Mouse (Mus musculus) hindbrain, embryonic 10.5 days (tissue): ENCODE measurements around the gene Rgl1. TPM values are rescaled to one million over a fixed set of nuclear protein-coding genes. Genes with fewer than 3 reads are reported as not detected.
"Not testable (repeated sequence)": the region's sequence is repeated elsewhere in the genome, so short reads cannot be mapped to it uniquely, and the experiment has no call there.

Experiments used
- DNase-seq: peaks from one replicate; pipeline ENCODE4 v3.0.0-alpha.2; 2017; ENCODE audit warnings: low spot score
- H3K27ac ChIP-seq: fragments of 300-500 bp; sonication (generic); 2 replicates; pipeline ENCODE4 v1.5.1; 2016; ENCODE audit warnings: mild to moderate bottlenecking, moderate library complexity
- H3K27me3 ChIP-seq: fragments of 300-500 bp; sonication (generic); 2 replicates; pipeline ENCODE4 v1.6.1; 2016; ENCODE audit warnings: mild to moderate bottlenecking; ENCODE audit not compliant: poor library complexity, insufficient read depth, severe bottlenecking
- H3K36me3 ChIP-seq: fragments of 300-500 bp; sonication (generic); 2 replicates; pipeline ENCODE4 v1.6.1; 2016; ENCODE audit warnings: mild to moderate bottlenecking, moderate library complexity
- H3K4me1 ChIP-seq: fragments of 300-500 bp; sonication (generic); replicated peaks from 2 replicates; pipeline ENCODE4 v1.6.1; 2016; ENCODE audit warnings: mild to moderate bottlenecking
- H3K4me3 ChIP-seq: fragments of 300-500 bp; sonication (generic); 2 replicates; pipeline ENCODE4 v1.5.1; 2016; ENCODE audit warnings: mild to moderate bottlenecking, moderate library complexity
- H3K9me3 ChIP-seq: fragments of 300-500 bp; sonication (generic); 2 replicates; pipeline ENCODE4 v1.6.1; 2016; ENCODE audit warnings: mild to moderate bottlenecking, moderate library complexity
- WGBS: fragments of 180-500 bp; shearing (Covaris S2); methylation state at CpG from one replicate; pipeline ENCODE4 v1.1.7; 2016; 5-methylcytosine and 5-hydroxymethylcytosine counted together
- polyA plus RNA-seq: library from polyadenylated mRNA; unstranded; fragments of >200 nt; fragmentation: Nextera tagmentation; extraction: Ambion mirVana; gene quantifications from 2 replicates; pipeline ENCODE4 v1.2.1, GENCODE M21; 2016

Rgl1 gene
- polyA plus RNA-seq, 1 experiment from 2014 or later: 27.1 TPM

- no peak for DNase-seq
- H3K4me3 ChIP-seq: no peak overlapping the region
- 91% methylated on average over 4 of the region's 4 CpGs for WGBS
Observed at GRCm38 (mm10) chr1:152659961-152660360, 106.2 kb downstream of the Rgl1 start.

GRCm38 (mm10) chr1:152656601-152657000 is 109.5 kb downstream of the Rgl1 start:
- Histone ChIP-seq H3K27ac (no peak overlapping the region), H3K27me3 (no peaks in the 10 kb centered on the region), H3K9me3 (no peaks in the 10 kb centered on the region), H3K36me3 (no peaks in the 10 kb centered on the region), H3K4me1 (no peaks in the 10 kb centered on the region; the same call in 1 of the 2 replicates), H3K4me3 (no peak overlapping the region)
- no peak for DNase-seq
- 88% methylated on average over 6 of the region's 6 CpGs for WGBS

More at GRCm38 (mm10) chr1:152659961-152660360, 106.2 kb downstream of the Rgl1 start:
- H3K27ac ChIP-seq: no peak overlapping the region
- no peaks in the 10 kb centered on the region for H3K27me3 ChIP-seq
- no peaks in the 10 kb centered on the region for H3K36me3 ChIP-seq
- no peaks in the 10 kb centered on the region for H3K9me3 ChIP-seq
- H3K4me1 ChIP-seq: no peaks in the 10 kb centered on the region

GRCm38 (mm10) chr1:152654851-152655250 is 111.3 kb downstream of the Rgl1 start:
- Histone ChIP-seq H3K27me3 (no peaks in the 10 kb centered on the region), H3K4me3 (no peak overlapping the region), H3K36me3 (no peaks in the 10 kb centered on the region), H3K9me3 (no peaks in the 10 kb centered on the region), H3K4me1 (no peaks in the 10 kb centered on the region; the same call in none of the 2 replicates), H3K27ac (no peak overlapping the region)
- 89% methylated on average over 6 of the region's 6 CpGs for WGBS
- DNase-seq: no peak

GRCm38 (mm10) chr1:152651495-152651874 is 114.7 kb downstream of the Rgl1 start:
- no peak for DNase-seq
- peak overlapping the region; percentile 50; the same call in 1 of the 2 replicates for H3K27ac ChIP-seq
- no peak overlapping the region for H3K4me3 ChIP-seq
- 92% methylated on average over 1 of the region's 1 CpGs for WGBS
- no peaks in the 10 kb centered on the region for H3K36me3 ChIP-seq
- no peaks in the 10 kb centered on the region for H3K9me3 ChIP-seq
- peaks cover 3% of the 10 kb centered on the region for H3K4me1 ChIP-seq
- no peaks in the 10 kb centered on the region for H3K27me3 ChIP-seq

- H3K9me3 ChIP-seq: no peaks in the 10 kb centered on the region
- peaks cover 5% of the 10 kb centered on the region for H3K4me1 ChIP-seq
- DNase-seq: no peak
- 84% methylated on average over 6 of the region's 6 CpGs for WGBS
- H3K36me3 ChIP-seq: no peaks in the 10 kb centered on the region
- no peak overlapping the region for H3K4me3 ChIP-seq
- peak overlapping the region; percentile 50 for H3K27ac ChIP-seq
- H3K27me3 ChIP-seq: no peaks in the 10 kb centered on the region
Observed at GRCm38 (mm10) chr1:152650856-152651494, 115.2 kb downstream of the Rgl1 start.

- Histone ChIP-seq H3K27me3 (no peaks in the 10 kb centered on the region), H3K4me1 (peaks cover 5% of the 10 kb centered on the region), H3K27ac (no peak overlapping the region), H3K4me3 (no peak overlapping the region), H3K36me3 (no peaks in the 10 kb centered on the region), H3K9me3 (no peaks in the 10 kb centered on the region)
- no peak for DNase-seq
- 92% methylated on average over 5 of the region's 5 CpGs for WGBS
Observed at GRCm38 (mm10) chr1:152648052-152648451, 118.1 kb downstream of the Rgl1 start.

GRCm38 (mm10) chr1:152642207-152642606 is 123.9 kb downstream of the Rgl1 start:
- not testable (repeated sequence) for DNase-seq

GRCm38 (mm10) chr1:152640195-152640981 is 125.8 kb downstream of the Rgl1 start:
- Histone ChIP-seq H3K4me1 (peaks cover 23% of the 10 kb centered on the region), H3K4me3 (no peak overlapping the region), H3K9me3 (no peaks in the 10 kb centered on the region), H3K27ac (0 out of 2 replicates have a peak overlapping the region, but pooled peaks have one; percentile 35), H3K27me3 (0 out of 2 replicates have a peak, but pooled peaks cover 3% of the 10 kb centered on the region), H3K36me3 (no peaks in the 10 kb centered on the region)
- DNase-seq: no peak
- WGBS: 83% methylated on average over 11 of the region's 11 CpGs

More at GRCm38 (mm10) chr1:152642207-152642606, 123.9 kb downstream of the Rgl1 start:
- not testable (repeated sequence) for H3K27ac ChIP-seq, H3K9me3 ChIP-seq, H3K4me3 ChIP-seq, H3K36me3 ChIP-seq, H3K27me3 ChIP-seq
- 70% methylated on average over 10 of the region's 10 CpGs for WGBS
- peaks cover 28% of the 10 kb centered on the region for H3K4me1 ChIP-seq

- WGBS: 88% methylated on average over 7 of the region's 7 CpGs
- Histone ChIP-seq H3K9me3 (no peaks in the 10 kb centered on the region), H3K27me3 (0 out of 2 replicates have a peak, but pooled peaks cover 3% of the 10 kb centered on the region), H3K27ac (no peak overlapping the region), H3K4me1 (peaks cover 24% of the 10 kb centered on the region), H3K4me3 (no peak overlapping the region), H3K36me3 (no peaks in the 10 kb centered on the region)
- DNase-seq: no peak
Observed at GRCm38 (mm10) chr1:152639344-152639743, 126.8 kb downstream of the Rgl1 start.

- 68% methylated on average over 5 of the region's 5 CpGs for WGBS
- Histone ChIP-seq H3K4me3 (no peak overlapping the region), H3K27ac (no peak overlapping the region), H3K4me1 (peaks cover 22% of the 10 kb centered on the region), H3K36me3 (no peaks in the 10 kb centered on the region), H3K27me3 (0 out of 2 replicates have a peak, but pooled peaks cover 6% of the 10 kb centered on the region), H3K9me3 (0 out of 2 replicates have a peak, but pooled peaks cover 4% of the 10 kb centered on the region)
- DNase-seq: no peak
Observed at GRCm38 (mm10) chr1:152634638-152635037, 131.5 kb downstream of the Rgl1 start.

GRCm38 (mm10) chr1:152629780-152630179 is 136.4 kb downstream of the Rgl1 start:
- peaks cover 33% of the 10 kb centered on the region for H3K4me1 ChIP-seq
- WGBS: 26% methylated on average over 3 of the region's 3 CpGs
- peak; percentile 28 for DNase-seq

GRCm38 (mm10) chr1:152625651-152626050 is 140.5 kb downstream of the Rgl1 start:
- H3K4me3 ChIP-seq: peak overlapping the region; percentile 68
- H3K36me3 ChIP-seq: peaks cover 14% of the 10 kb centered on the region; the same call in 1 of the 2 replicates
- H3K27ac ChIP-seq: peak overlapping the region; percentile 93
- H3K9me3 ChIP-seq: no peaks in the 10 kb centered on the region
- DNase-seq: no peak
- peaks cover 24% of the 10 kb centered on the region for H3K27me3 ChIP-seq
- H3K4me1 ChIP-seq: peaks cover 54% of the 10 kb centered on the region

More at GRCm38 (mm10) chr1:152629780-152630179, 136.4 kb downstream of the Rgl1 start:
- peaks cover 27% of the 10 kb centered on the region for H3K27me3 ChIP-seq
- H3K9me3 ChIP-seq: 0 out of 2 replicates have a peak, but pooled peaks cover 4% of the 10 kb centered on the region
- H3K4me3 ChIP-seq: no peak overlapping the region
- no peaks in the 10 kb centered on the region for H3K36me3 ChIP-seq
- H3K27ac ChIP-seq: no peak overlapping the region
